Mouse (Mus musculus) MEL (cell line): Measurements from ENCODE around the gene Tent5b. TPM values are rescaled to one million over a fixed set of nuclear protein-coding genes. Genes with fewer than 3 reads are reported as not detected.

Experiments
- DNase-seq: peaks from one replicate; pipeline ENCODE4 v3.0.0; 2011; ENCODE audit warnings: low read depth, low spot score
- H3K27ac ChIP-seq: 2 replicates; pipeline ENCODE4 v1.5.1; 2012; ENCODE audit warnings: low read depth, mild to moderate bottlenecking, control low read depth, low read length, moderate library complexity; ENCODE audit not compliant: control insufficient read depth
- H3K27me3 ChIP-seq, 2 experiments: fragments of 150-350 bp in 1 of 2; sonication (generic) in 1 of 2; 2 replicates each; pipeline ENCODE4 v1.6.1; 2012; ENCODE audit warnings: low read length in 2 of 2, mild to moderate bottlenecking in 2 of 2, improper control_type of control experiment in 1 of 2, moderate library complexity in 1 of 2; ENCODE audit not compliant: insufficient read depth in 2 of 2, control insufficient read depth in 1 of 2
- H3K36me3 ChIP-seq, 2 experiments: 2 replicates each; pipeline ENCODE4 v1.6.1; 2012 to 2014; ENCODE audit warnings: low read length in 2 of 2, improper control_type of control experiment in 1 of 2, inconsistent platforms in 1 of 2, mild to moderate bottlenecking in 1 of 2; ENCODE audit not compliant: insufficient read depth in 2 of 2, control insufficient read depth in 1 of 2
- H3K4me1 ChIP-seq, 2 experiments: fragments of 150-350 bp in 1 of 2; sonication (generic) in 1 of 2; 2 replicates each; pipeline ENCODE4 v1.6.1; 2012; ENCODE audit warnings: low read length in 2 of 2, improper control_type of control experiment in 1 of 2, mild to moderate bottlenecking in 1 of 2; ENCODE audit not compliant: insufficient read depth in 2 of 2, control insufficient read depth in 1 of 2
- H3K4me3 ChIP-seq, 2 experiments: fragments of 150-350 bp in 1 of 2; sonication (generic) in 1 of 2; 2 replicates each; pipeline ENCODE4 v1.5.1; 2012; ENCODE audit warnings: low read depth in 2 of 2, low read length in 2 of 2, mild to moderate bottlenecking in 2 of 2, moderate library complexity in 2 of 2, control low read depth in 1 of 2, improper control_type of control experiment in 1 of 2; ENCODE audit not compliant: control insufficient read depth in 1 of 2, insufficient read depth in 1 of 2
- H3K79me2 ChIP-seq: 2 replicates; pipeline ENCODE4 v1.6.1; 2012; ENCODE audit warnings: mild to moderate bottlenecking, low read length, moderate library complexity; ENCODE audit not compliant: control insufficient read depth, poor library complexity, insufficient read depth
- H3K9ac ChIP-seq: 2 replicates; pipeline ENCODE4 v1.6.1; 2012; ENCODE audit warnings: low read depth, mild to moderate bottlenecking, control low read depth, low read length, moderate library complexity; ENCODE audit not compliant: control insufficient read depth, poor library complexity, severe bottlenecking
- H3K9me3 ChIP-seq: fragments of 150-350 bp; sonication (generic); replicated peaks from 2 replicates; pipeline ENCODE4 v1.6.1; 2012; ENCODE audit warnings: mild to moderate bottlenecking, low read length, improper control_type of control experiment, moderate library complexity; ENCODE audit not compliant: insufficient read depth
- CHD2 ChIP-seq: IDR thresholded peaks from 2 replicates; pipeline ENCODE4 v1.6.1; 2011; ENCODE audit warnings: low read length, improper control_type of control experiment
- CTCF ChIP-seq, 3 experiments: IDR thresholded peaks in 2 of 3; conservative IDR thresholded peaks in 1 of 3; 2 replicates each; pipeline ENCODE4 v1.5.1; 2011 to 2012; ENCODE audit warnings: low read length in 3 of 3, low read depth in 2 of 3, mild to moderate bottlenecking in 2 of 3, improper control_type of control experiment in 1 of 3, inconsistent platforms in 1 of 3, mixed read lengths in 1 of 3, moderate library complexity in 1 of 3; ENCODE audit not compliant: control insufficient read depth in 1 of 3, insufficient read depth in 1 of 3, poor library complexity in 1 of 3, severe bottlenecking in 1 of 3
- EP300 ChIP-seq, 2 experiments: IDR thresholded peaks; 2 replicates each; pipeline ENCODE4 v1.6.1; 2011; ENCODE audit warnings: improper control_type of control experiment in 2 of 2, low read length in 2 of 2, low read depth in 1 of 2, mild to moderate bottlenecking in 1 of 2
- ETS1 ChIP-seq: IDR thresholded peaks from 2 replicates; pipeline ENCODE4 v1.6.1; 2012; ENCODE audit warnings: low read depth, mild to moderate bottlenecking, inconsistent platforms, low read length, improper control_type of control experiment, moderate library complexity
- JUND ChIP-seq: IDR thresholded peaks from 2 replicates; pipeline ENCODE4 v1.6.1; 2011; ENCODE audit warnings: low read depth, mild to moderate bottlenecking, improper control_type of control experiment, low read length
- MAX ChIP-seq: IDR thresholded peaks from 2 replicates; pipeline ENCODE4 v1.6.1; 2011; ENCODE audit warnings: low read length, improper control_type of control experiment
- MEF2A ChIP-seq: IDR thresholded peaks from 2 replicates; pipeline ENCODE4 v1.6.1; 2014; ENCODE audit warnings: low read depth, mild to moderate bottlenecking, inconsistent platforms, low read length, improper control_type of control experiment; ENCODE audit not compliant: poor library complexity, insufficient replicate concordance, severe bottlenecking; ENCODE audit errors: extremely low read depth
- MYC ChIP-seq: IDR thresholded peaks from 2 replicates; pipeline ENCODE4 v1.6.1; 2011; ENCODE audit warnings: low read depth, mild to moderate bottlenecking, low read length, improper control_type of control experiment, moderate library complexity
- POLR2A ChIP-seq, 2 experiments: IDR thresholded peaks; 2 replicates each; pipeline ENCODE4 v1.6.1; 2011 to 2012; ENCODE audit warnings: low read length in 2 of 2, mild to moderate bottlenecking in 2 of 2, control low read depth in 1 of 2, improper control_type of control experiment in 1 of 2, low read depth in 1 of 2, moderate library complexity in 1 of 2; ENCODE audit not compliant: control insufficient read depth in 1 of 2, insufficient read depth in 1 of 2, poor library complexity in 1 of 2
- POLR2AphosphoS5 ChIP-seq: IDR thresholded peaks from 2 replicates; pipeline ENCODE4 v1.6.1; 2012; ENCODE audit warnings: low read depth, borderline replicate concordance, mild to moderate bottlenecking, inconsistent platforms, low read length, moderate library complexity, mixed read lengths
- SIN3A ChIP-seq: IDR thresholded peaks from 2 replicates; pipeline ENCODE4 v1.6.1; 2012; ENCODE audit warnings: low read length, improper control_type of control experiment, inconsistent platforms
- TBP ChIP-seq: IDR thresholded peaks from 2 replicates; pipeline ENCODE4 v1.8.0; 2011; ENCODE audit warnings: low read depth, low read length, improper control_type of control experiment
- UBTF ChIP-seq: IDR thresholded peaks from 2 replicates; pipeline ENCODE4 v1.6.1; 2012; ENCODE audit warnings: low read depth, mild to moderate bottlenecking, inconsistent platforms, low read length, improper control_type of control experiment, moderate library complexity, borderline replicate concordance; ENCODE audit not compliant: insufficient read depth
- USF2 ChIP-seq, 2 experiments: IDR thresholded peaks; 2 replicates each; pipeline ENCODE4 v1.6.1; 2011 to 2012; ENCODE audit warnings: improper control_type of control experiment in 2 of 2, low read length in 2 of 2, borderline replicate concordance in 1 of 2, inconsistent platforms in 1 of 2, low read depth in 1 of 2, mild to moderate bottlenecking in 1 of 2; ENCODE audit not compliant: insufficient read depth in 1 of 2
- ZC3H11A ChIP-seq: IDR thresholded peaks from 2 replicates; pipeline ENCODE4 v1.6.1; 2012; ENCODE audit warnings: low read depth, mild to moderate bottlenecking, inconsistent platforms, low read length, improper control_type of control experiment
- ZKSCAN1 ChIP-seq: IDR thresholded peaks from 2 replicates; pipeline ENCODE4 v1.6.1; 2012; ENCODE audit warnings: low read depth, mild to moderate bottlenecking, inconsistent platforms, low read length, improper control_type of control experiment, moderate library complexity
- ZMIZ1 ChIP-seq: IDR thresholded peaks from 2 replicates; pipeline ENCODE4 v1.6.1; 2012; ENCODE audit warnings: low read depth, mild to moderate bottlenecking, inconsistent platforms, low read length, improper control_type of control experiment, moderate library complexity
- polyA plus RNA-seq, 2 experiments: library from polyadenylated mRNA; stranded (reverse) in 1 of 2; unstranded in 1 of 2; fragments of >175 nt in 1 of 2; fragments of >200 nt in 1 of 2; gene quantifications; 2 replicates each; pipeline versions ENCODE4 v1.2.1 to v1.2.4; 2012; ENCODE audit warnings: low replicate concordance in 2 of 2, low read depth in 1 of 2; ENCODE audit not compliant: insufficient read length in 2 of 2, insufficient read depth in 1 of 2, missing spikeins in 1 of 2
- total RNA-seq: library from RNA; depleted of rRNA; stranded (reverse); fragments of 300-350 nt; gene quantifications from 2 replicates; pipeline ENCODE4 v1.2.3, GENCODE M21; 2012

Tent5b gene
- total and polyA plus RNA-seq, 3 experiments = 2.5 to 3.6 TPM; not detected in 1

DNA sequence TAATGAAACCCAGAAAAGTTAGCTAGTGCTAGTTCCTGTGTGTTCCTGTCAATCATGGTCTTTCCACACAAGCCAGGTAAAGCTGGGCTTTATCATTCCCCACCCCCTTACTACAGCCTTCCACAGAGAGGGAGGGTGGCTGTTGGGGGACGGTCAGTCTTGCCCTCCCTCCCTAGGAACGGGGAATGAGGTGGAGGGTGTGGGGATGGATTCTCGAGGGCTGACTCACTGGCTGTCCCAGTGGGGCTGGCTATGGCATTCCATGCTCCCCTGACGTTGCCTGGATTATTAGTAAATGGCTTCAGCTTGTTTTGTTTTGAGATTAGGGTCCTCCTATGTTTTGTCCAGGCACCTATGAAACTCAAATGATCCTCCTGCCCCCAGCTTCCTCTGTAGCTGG is 1.6 kb downstream of the Tent5b start:
- no peaks in the 10 kb centered on the region for H3K79me2 ChIP-seq
- no peak overlapping the region for H3K4me3 ChIP-seq
- H3K36me3 ChIP-seq = no peaks in the 10 kb centered on the region
- H3K9me3 ChIP-seq = no peaks in the 10 kb centered on the region
- H3K27me3 ChIP-seq = peaks cover 0 to 5% of the 10 kb centered on the region in 2 experiments; a peak in 2 of 4 replicates
- no peak for DNase-seq
- peaks cover 0 to 4% of the 10 kb centered on the region in 2 experiments; a peak in 1 of 4 replicates for H3K4me1 ChIP-seq
- no peak overlapping the region for H3K27ac ChIP-seq
- TF ChIP-seq ETS1 (no peak), USF2 (IDR thresholded peaks at IDR 0.05; ENCODE audit: borderline replicate concordance in 1 of 2, insufficient read depth in 1 of 2, low read depth in 1 of 2, low read length in 2 of 2) (no peak), UBTF (no peak), SIN3A (no peak), EP300 (IDR thresholded peaks at IDR 0.05; ENCODE audit: low read depth in 1 of 2, low read length in 2 of 2) (no peak), TBP (no peak)
- H3K9ac ChIP-seq = no peak overlapping the region

DNA sequence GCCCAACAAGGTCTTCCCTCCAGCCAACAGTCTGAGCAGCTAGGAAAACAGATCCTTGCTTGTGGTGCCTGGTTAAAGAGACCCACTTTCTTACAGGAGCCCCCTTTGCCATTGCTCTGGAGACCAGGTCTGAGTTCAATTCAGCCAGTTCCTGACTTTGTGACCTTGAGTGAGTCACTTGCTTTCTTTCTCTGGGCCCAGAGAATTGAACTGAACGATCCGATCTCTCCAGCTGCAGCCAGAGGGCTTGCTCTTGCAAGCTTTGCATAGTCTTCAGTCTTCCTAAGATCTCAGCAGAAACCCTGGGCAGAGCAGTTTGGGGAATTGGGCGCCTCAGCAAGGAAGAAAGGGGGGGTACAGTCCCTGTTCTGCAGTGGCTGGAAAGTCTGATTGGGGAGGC is 2.5 kb downstream of the Tent5b start:
- H3K79me2 ChIP-seq = no peaks in the 10 kb centered on the region
- no peak overlapping the region for H3K27ac ChIP-seq
- no peak for DNase-seq
- H3K9me3 ChIP-seq = no peaks in the 10 kb centered on the region
- H3K4me3 ChIP-seq = no peak overlapping the region
- H3K36me3 ChIP-seq = no peaks in the 10 kb centered on the region
- H3K9ac ChIP-seq = no peak overlapping the region
- TF ChIP-seq MEF2A (no peak), POLR2A (IDR thresholded peaks at IDR 0.05; ENCODE audit: control insufficient read depth in 1 of 2, insufficient read depth in 1 of 2, low read depth in 1 of 2, low read length in 2 of 2, poor library complexity in 1 of 2) (no peak), ZC3H11A (no peak), MYC (no peak), JUND (no peak)
- H3K4me1 ChIP-seq = peaks cover 0 to 4% of the 10 kb centered on the region in 2 experiments; a peak in 1 of 4 replicates
- H3K27me3 ChIP-seq = peaks cover 0 to 1% of the 10 kb centered on the region in 2 experiments; a peak in 2 of 4 replicates

DNA sequence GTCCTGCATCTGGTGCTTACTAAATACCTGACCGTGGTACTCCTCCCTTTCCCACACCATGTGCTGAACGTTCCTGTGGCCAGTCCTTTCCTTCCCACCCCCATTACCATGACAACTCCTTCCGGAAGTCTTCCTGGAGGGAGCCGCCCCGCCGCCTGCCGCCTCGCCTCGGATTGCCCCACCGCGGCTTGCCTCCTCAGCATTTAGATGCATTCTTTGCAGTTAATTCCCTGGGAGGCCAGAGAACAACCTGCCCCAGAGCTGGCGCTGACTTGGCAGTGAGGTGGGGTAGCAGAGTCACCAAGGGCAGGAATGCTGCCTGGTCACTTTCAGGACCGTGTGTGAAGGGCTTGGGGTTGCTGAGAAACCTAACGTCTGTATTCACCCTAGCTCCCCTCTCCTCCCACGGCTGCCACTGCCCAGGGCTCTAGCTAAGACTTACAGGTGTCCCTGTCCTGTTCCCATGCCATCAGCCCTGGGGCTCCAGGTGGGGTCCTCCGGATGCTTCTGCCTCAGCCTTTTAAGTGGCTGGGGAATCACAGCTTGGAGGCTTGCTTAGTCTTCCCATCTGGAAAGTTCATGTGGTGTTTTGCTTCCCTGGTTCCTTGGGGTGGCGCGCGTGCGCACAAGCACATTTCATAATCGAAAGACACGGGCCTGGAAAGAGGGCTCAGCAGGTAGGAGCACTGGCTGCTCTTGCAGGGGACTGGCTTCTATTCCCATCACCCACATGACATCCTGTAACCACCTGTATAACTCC is 4.5 kb downstream of the Tent5b start:
- H3K27me3 ChIP-seq = no peaks in the 10 kb centered on the region
- H3K79me2 ChIP-seq = no peaks in the 10 kb centered on the region
- no peak overlapping the region for H3K4me3 ChIP-seq
- no peak overlapping the region for H3K27ac ChIP-seq
- H3K9ac ChIP-seq = no peak overlapping the region
- no peak for TF ChIP-seq CTCF (IDR thresholded peaks at IDR 0.05 in 2 of 3, conservative IDR thresholded peaks at IDR 0.05 in 1 of 3; ENCODE audit: control insufficient read depth in 1 of 3, insufficient read depth in 1 of 3, low read depth in 2 of 3, low read length in 3 of 3, poor library complexity in 1 of 3, severe bottlenecking in 1 of 3)
- no peak for TF ChIP-seq ZKSCAN1
- TF ChIP-seq MAX = no peak
- no peak for TF ChIP-seq EP300 (IDR thresholded peaks at IDR 0.05; ENCODE audit: low read depth in 1 of 2, low read length in 2 of 2)
- TF ChIP-seq CHD2 = no peak
- no peak for TF ChIP-seq ZMIZ1
- TF ChIP-seq JUND = no peak
- no peak for TF ChIP-seq POLR2AphosphoS5
- no peaks in the 10 kb centered on the region for H3K9me3 ChIP-seq
- no peak for DNase-seq
- H3K4me1 ChIP-seq = peaks cover 0 to 14% of the 10 kb centered on the region in 2 experiments; a peak in 2 of 4 replicates
- no peaks in the 10 kb centered on the region for H3K36me3 ChIP-seq
